Mouse (Mus musculus) forebrain, embryonic 10.5 days (tissue): ENCODE measurements at regions not wholly inside any gene's neighbourhood (a gene's known extent, or its start where the extent isn't known, plus 50 kb on each side); places are given as distances from the start of the nearest gene placed in this dataset.

ENCODE experiments used
- DNase-seq: peaks from one replicate; pipeline ENCODE4 v3.0.0-alpha.2; 2017; ENCODE audit warnings: low spot score; ENCODE audit errors: extremely low spot score
- H3K27ac ChIP-seq: fragments of 300-500 bp; sonication (generic); 2 replicates; pipeline ENCODE4 v1.5.1; 2016; ENCODE audit warnings: mild to moderate bottlenecking
- H3K27me3 ChIP-seq: fragments of 300-500 bp; sonication (generic); 2 replicates; pipeline ENCODE4 v1.6.1; 2016; ENCODE audit warnings: mild to moderate bottlenecking; ENCODE audit not compliant: poor library complexity, severe bottlenecking
- H3K36me3 ChIP-seq: fragments of 300-500 bp; sonication (generic); replicated peaks from 2 replicates; pipeline ENCODE4 v1.6.1; 2016; ENCODE audit warnings: mild to moderate bottlenecking, moderate library complexity
- H3K4me1 ChIP-seq: fragments of 300-500 bp; sonication (generic); 2 replicates; pipeline ENCODE4 v1.6.1; 2016
- H3K4me3 ChIP-seq: fragments of 300-500 bp; sonication (generic); 2 replicates; pipeline ENCODE4 v1.5.1; 2016; ENCODE audit warnings: mild to moderate bottlenecking, moderate library complexity
- H3K9me3 ChIP-seq: fragments of 300-500 bp; sonication (generic); 2 replicates; pipeline ENCODE4 v1.6.1; 2016; ENCODE audit warnings: mild to moderate bottlenecking, moderate library complexity
- WGBS: fragments of 180-500 bp; shearing (Covaris S2); methylation state at CpG from one replicate; pipeline ENCODE4 v1.1.7; 2016; 5-methylcytosine and 5-hydroxymethylcytosine counted together

DNA sequence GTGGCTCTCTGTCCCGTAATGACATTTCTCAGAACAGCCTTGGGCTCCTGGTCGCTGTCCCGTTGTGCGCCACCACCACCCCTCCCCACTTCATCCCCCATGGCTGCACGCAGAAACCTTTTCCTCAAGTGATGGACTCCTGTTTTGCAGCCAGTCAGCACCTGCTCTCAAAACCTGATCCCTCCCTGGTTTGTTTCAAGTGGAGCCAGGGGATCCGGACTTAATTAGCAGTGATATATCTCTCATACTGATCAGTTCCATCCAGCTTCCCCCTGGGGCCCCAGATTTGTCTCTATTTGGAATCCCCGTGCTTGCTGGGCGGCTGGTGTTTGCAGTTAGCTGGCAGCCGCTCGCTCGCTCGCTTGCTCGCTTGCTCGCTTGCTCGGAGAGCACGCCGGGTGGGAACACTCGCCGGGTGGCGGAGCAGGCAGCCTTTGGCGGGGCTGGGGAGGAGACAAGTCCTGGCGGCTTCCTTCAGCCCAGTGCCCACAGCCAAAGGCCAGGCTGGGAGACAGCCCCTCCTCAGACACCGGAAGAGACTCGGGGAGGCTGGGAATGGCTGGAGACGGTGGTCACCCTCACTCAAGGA lies 164.3 kb upstream of the Lef1 start:
- Histone ChIP-seq H3K27ac (peak overlapping the region; percentile 91), H3K36me3 (no peaks in the 10 kb centered on the region), H3K9me3 (no peaks in the 10 kb centered on the region), H3K4me1 (peaks cover 28% of the 10 kb centered on the region), H3K27me3 (0 out of 2 replicates have a peak, but pooled peaks cover 16% of the 10 kb centered on the region), H3K4me3 (peak overlapping the region; percentile 49)
- 1% methylated on average over 25 of the region's 25 CpGs for WGBS
- peak; percentile 71 for DNase-seq

DNA sequence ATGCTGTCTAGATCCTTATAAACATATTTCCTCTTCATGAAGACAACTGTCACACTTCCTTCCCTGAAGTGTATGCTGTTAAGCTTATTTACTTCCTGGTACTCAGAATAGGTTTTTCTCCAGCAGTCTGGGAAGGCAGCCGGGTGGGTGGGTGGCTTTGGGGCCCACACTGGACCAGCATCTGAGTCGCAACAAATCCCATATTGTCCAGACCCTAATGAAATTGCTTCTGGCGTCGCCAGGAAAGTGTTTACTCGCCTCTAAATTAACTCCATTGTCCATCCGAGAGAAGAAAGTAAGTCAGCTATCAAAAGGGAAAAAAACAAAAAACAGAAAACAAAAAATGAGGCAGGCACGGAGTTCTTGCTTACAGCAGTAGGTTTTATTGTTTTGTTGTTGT lies 164.9 kb upstream of the Lef1 start:
- Histone ChIP-seq H3K4me1 (peaks cover 28% of the 10 kb centered on the region), H3K27ac (peak overlapping the region; percentile 91), H3K4me3 (peak overlapping the region; percentile 49), H3K36me3 (no peaks in the 10 kb centered on the region), H3K27me3 (0 out of 2 replicates have a peak, but pooled peaks cover 16% of the 10 kb centered on the region), H3K9me3 (no peaks in the 10 kb centered on the region)
- 4% methylated on average over 7 of the region's 7 CpGs for WGBS
- DNase-seq: no peak

DNA sequence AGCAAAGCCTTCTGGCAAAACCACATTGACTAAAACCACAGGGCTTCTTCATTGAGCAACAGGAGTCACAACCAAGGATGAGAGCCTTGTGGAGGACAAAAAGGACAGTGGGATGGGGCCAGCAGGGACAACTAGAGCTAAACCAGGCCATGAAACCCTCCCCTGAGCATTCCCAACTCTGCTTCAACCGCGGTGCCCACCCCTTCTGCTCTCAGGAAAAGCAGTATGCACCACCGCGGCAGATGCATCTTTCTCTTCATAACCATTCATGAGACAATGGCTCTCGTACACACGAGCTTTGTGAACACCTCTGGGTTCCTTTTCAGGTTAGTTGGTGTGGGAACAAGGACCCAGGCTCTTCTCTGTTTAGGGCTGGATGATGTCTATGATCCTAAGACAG lies 166.0 kb upstream of the Lef1 start:
- Histone ChIP-seq H3K36me3 (no peaks in the 10 kb centered on the region), H3K9me3 (no peaks in the 10 kb centered on the region), H3K27me3 (0 out of 2 replicates have a peak, but pooled peaks cover 16% of the 10 kb centered on the region), H3K27ac (no peak overlapping the region), H3K4me1 (peaks cover 28% of the 10 kb centered on the region), H3K4me3 (no peak overlapping the region)
- 89% methylated on average over 6 of the region's 6 CpGs for WGBS
- DNase-seq: no peak

DNA sequence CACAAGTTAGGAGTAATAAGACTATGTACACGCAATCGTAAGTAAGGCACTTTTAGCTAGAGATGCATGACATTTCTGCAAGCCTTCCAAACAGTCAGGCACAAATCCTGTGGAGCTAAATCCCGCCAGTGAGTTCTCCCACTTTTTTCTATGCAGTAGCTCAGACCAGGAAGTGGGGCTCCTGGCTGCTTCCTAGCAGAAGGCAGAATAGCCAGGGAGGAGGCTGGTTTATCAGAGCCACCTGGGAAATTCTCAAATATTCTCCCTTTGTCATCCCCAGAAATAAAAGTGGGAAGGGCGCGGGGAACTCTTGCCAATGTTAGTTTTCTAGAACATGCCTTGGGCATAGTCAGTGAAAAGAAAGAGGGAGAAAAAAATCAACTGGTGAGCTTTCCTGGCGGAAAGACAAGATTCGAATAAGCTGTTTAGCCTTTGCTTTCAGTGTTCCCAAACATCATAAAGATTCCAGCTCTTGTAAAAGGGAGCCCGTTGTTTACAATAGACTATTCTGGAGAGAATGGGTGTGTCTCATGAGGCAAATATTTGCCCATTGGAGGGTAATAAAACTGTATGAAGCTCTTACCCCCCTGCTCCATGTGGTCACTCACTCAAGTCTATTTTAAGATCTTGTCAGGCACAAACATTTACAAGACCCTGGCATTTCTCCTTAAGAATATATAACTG lies 167.2 kb upstream of the Lef1 start:
- Histone ChIP-seq H3K4me1 (peaks cover 28% of the 10 kb centered on the region), H3K36me3 (no peaks in the 10 kb centered on the region), H3K9me3 (no peaks in the 10 kb centered on the region), H3K27me3 (0 out of 2 replicates have a peak, but pooled peaks cover 16% of the 10 kb centered on the region), H3K27ac (no peak overlapping the region), H3K4me3 (no peak overlapping the region)
- no peak for DNase-seq
- WGBS: 87% methylated on average over 8 of the region's 8 CpGs

DNA sequence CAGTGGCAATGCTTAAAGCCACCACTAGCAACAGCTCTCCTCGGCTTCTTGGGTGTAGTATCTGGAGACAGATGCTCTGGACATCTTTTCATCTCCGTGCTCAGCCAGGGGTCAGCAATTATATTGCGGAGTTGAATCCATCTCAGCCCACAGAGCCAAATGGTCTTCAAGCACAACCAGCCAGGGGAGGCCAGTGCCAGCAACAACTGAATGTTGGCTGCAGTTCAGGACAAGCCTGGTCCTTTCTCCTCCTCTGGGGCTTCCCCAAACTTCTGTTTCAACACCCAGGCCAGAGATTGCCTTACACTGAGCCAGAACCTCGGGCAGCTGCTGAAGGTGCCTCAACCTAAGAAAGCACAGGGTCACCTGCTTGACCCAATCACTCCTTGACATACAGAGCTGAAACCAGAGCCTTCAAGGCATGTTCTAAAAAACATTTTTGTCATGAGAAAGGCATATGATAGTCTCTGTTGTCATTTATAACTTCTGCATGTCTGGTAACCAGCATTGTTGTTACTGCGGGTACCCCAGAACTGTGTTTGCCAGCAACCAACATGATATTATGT lies 169.9 kb upstream of the Lef1 start:
- Histone ChIP-seq H3K27ac (no peak overlapping the region), H3K27me3 (peaks cover 13% of the 10 kb centered on the region; the same call in 1 of the 2 replicates), H3K36me3 (no peaks in the 10 kb centered on the region), H3K9me3 (no peaks in the 10 kb centered on the region), H3K4me3 (no peak overlapping the region), H3K4me1 (peaks cover 25% of the 10 kb centered on the region)
- WGBS: 86% methylated on average over 5 of the region's 5 CpGs
- DNase-seq: no peak

DNA sequence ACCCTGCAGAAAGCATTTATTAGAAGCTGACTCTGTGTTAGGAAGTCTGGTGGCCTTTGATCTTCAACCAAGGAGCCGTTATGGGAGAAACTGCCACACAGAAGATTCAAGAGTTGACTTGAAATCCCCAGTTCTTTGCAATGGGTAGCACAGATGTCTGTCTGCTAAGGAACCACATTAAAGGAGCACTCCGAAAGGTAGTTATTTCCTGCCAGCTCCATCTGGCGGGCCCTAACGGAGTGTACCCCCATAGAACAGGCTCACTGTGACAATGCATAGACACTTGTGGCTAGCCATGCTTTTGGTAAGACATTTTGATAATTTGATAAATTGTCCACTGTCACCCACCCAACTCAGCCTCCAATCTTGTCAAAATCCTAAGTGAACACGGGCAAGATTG lies 173.3 kb upstream of the Lef1 start:
- Histone ChIP-seq H3K27me3 (peaks cover 12% of the 10 kb centered on the region; the same call in 1 of the 2 replicates), H3K4me3 (no peak overlapping the region), H3K4me1 (peaks cover 19% of the 10 kb centered on the region), H3K27ac (no peak overlapping the region), H3K36me3 (no peaks in the 10 kb centered on the region), H3K9me3 (no peaks in the 10 kb centered on the region)
- WGBS: 82% methylated on average over 5 of the region's 5 CpGs
- no peak for DNase-seq

DNA sequence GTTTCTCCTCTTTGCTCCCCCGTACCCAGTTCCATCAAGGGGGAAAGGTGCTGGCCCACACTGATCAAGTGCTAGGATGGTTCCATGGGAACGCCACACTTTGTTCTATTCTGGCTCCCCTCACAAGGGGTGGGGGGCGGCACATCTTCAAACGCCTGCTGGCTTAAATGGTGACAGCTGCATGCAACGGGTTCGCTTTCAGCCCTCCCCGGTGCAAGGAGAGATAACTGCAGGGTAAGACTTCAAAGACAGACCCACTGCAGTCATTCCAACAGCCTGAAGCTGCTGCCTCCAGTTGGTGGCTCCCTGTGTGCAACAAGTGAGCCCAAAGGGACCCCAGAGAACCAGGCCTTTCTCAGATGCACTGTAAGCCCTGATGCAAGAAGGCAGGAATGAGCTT lies 173.9 kb upstream of the Lef1 start:
- WGBS: 46% methylated on average over 7 of the region's 7 CpGs
- H3K4me1 ChIP-seq: peaks cover 19% of the 10 kb centered on the region
- H3K4me3 ChIP-seq: no peak overlapping the region
- H3K36me3 ChIP-seq: no peaks in the 10 kb centered on the region
- 0 out of 2 replicates have a peak overlapping the region, but pooled peaks have one; percentile 31 for H3K27ac ChIP-seq
- H3K9me3 ChIP-seq: no peaks in the 10 kb centered on the region
- DNase-seq: no peak
- peaks cover 12% of the 10 kb centered on the region; the same call in 1 of the 2 replicates for H3K27me3 ChIP-seq

DNA sequence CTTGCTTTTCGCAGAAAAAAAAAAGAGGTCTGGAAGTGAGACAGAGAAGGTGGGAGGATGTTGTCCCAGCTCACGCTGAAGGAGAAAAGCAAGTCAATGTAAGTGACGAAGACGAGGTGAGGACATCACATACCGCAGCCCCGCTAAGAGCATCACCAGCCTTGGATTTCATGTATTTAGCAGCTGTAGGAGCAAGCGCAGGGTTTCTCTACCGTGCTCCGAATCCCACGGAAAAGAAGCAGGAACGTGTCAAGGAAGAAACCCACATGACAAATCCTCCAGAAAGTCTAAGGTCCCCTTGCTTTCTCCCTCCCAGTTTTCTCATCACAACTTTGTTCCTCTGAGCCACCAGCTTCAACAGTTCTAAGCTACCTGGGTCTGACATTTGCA lies 174.3 kb upstream of the Lef1 start:
- H3K27ac ChIP-seq: peak overlapping the region; percentile 31; the same call in 1 of the 2 replicates
- no peak for DNase-seq
- H3K9me3 ChIP-seq: no peaks in the 10 kb centered on the region
- no peaks in the 10 kb centered on the region for H3K36me3 ChIP-seq
- peaks cover 19% of the 10 kb centered on the region for H3K4me1 ChIP-seq
- no peak overlapping the region for H3K4me3 ChIP-seq
- H3K27me3 ChIP-seq: peaks cover 12% of the 10 kb centered on the region; the same call in 1 of the 2 replicates
- 85% methylated on average over 11 of the region's 11 CpGs for WGBS

DNA sequence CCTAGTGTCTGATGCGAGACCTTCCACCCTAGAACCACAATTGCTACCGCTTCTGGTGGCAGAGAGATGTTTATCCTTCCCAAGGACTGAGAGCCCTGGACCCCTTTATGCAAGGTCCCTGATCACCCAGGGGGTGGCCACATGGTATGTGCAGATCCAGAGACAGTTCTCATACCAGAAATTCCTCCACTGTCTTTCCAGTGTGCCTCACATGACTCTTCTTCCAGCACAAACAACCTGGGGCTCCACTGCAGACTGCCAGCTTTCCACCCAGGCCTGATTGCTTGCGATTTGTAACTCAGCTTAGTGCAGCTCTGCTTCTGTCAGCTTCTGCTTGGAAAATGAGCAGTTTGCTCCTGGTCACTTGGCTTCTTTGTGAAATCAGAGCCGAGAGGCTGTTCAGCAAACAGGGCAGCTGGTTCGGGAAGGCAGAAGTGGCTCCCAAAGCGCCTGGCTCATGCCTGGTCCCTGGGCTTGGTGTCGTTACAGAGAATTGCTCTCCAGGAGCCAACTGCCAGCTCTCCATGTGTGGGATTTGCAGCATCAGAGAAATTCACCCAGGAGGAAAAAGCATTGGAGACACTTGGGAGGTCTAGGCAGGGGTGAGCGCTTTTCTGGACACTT lies 174.9 kb upstream of the Lef1 start:
- Histone ChIP-seq H3K36me3 (no peaks in the 10 kb centered on the region), H3K27me3 (peaks cover 12% of the 10 kb centered on the region; the same call in 1 of the 2 replicates), H3K9me3 (no peaks in the 10 kb centered on the region), H3K4me3 (no peak overlapping the region), H3K27ac (peak overlapping the region; percentile 31; the same call in 1 of the 2 replicates), H3K4me1 (peaks cover 19% of the 10 kb centered on the region)
- WGBS: 68% methylated on average over 8 of the region's 8 CpGs
- DNase-seq: no peak

DNA sequence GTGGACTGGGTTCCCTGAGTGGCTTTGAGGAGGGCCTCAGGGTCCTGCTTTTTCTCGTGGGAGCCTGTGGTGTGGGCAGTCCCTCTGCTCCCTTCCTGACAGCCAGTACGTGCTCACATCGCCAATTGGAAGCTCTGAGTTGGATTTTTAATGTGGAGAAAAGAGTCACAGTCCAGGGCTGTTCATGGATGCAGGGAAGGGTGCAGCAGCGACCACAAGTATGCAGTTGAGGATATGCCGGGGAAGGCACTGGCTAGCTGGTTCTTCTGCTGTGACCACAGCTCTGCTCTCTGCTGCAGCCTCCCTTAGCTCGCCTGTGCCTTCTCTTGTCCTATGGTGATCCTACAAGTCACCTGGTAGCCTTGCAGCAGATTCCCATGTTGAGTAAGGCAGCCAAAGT lies 177.5 kb upstream of the Lef1 start:
- no peak for DNase-seq
- Histone ChIP-seq H3K27ac (no peak overlapping the region), H3K4me1 (peaks cover 19% of the 10 kb centered on the region), H3K4me3 (no peak overlapping the region), H3K36me3 (no peaks in the 10 kb centered on the region), H3K9me3 (no peaks in the 10 kb centered on the region), H3K27me3 (peaks cover 12% of the 10 kb centered on the region; the same call in 1 of the 2 replicates)
- whole genome bisulfite sequencing: 73% methylated on average over 6 of the region's 6 CpGs

DNA sequence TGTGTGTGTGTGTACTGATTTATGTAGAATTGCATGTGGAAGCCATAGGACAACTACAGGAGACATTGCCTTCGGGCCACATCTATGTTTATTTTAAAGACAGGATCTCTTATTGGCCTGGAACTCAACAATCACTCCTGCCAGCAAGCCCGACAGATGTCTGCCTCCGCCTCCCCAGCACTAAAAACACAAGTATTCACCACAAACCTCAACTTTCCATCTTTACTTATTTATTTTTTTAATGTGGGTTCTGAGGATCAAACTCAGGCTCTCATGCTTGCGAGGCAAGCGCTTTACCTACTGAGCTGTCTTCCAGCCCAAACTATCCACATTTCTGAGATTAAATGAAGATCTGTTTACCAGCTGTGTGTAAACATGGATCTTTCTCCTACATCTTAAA lies 178.0 kb upstream of the Lef1 start:
- H3K27ac ChIP-seq: no peak overlapping the region
- DNase-seq: no peak
- H3K4me3 ChIP-seq: no peak overlapping the region
- H3K27me3 ChIP-seq: peaks cover 12% of the 10 kb centered on the region; the same call in 1 of the 2 replicates
- no peaks in the 10 kb centered on the region for H3K9me3 ChIP-seq
- H3K4me1 ChIP-seq: peaks cover 19% of the 10 kb centered on the region
- no peaks in the 10 kb centered on the region for H3K36me3 ChIP-seq
- 95% methylated on average over 5 of the region's 5 CpGs for WGBS

DNA sequence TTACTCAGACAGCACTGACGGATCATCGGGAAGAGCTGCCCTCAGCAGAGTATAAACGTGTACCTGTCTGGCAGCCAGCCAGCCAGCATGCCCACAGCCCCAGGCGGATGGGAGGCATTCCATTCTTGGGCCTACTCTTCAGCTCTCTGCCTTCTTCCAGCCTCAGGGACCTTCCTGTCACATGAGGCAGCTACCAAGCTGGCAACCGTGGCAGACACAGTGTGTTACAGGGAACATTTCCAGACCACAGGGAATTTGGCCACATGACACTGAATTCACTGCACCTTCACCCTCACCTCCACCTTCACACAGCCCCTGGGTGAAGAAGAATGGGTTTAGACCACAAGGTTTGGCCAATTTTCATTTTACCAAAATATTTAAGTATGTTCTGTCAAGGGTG lies 185.3 kb upstream of the Lef1 start:
- WGBS: 81% methylated on average over 5 of the region's 5 CpGs
- H3K4me1 ChIP-seq: peaks cover 30% of the 10 kb centered on the region
- H3K27me3 ChIP-seq: peaks cover 32% of the 10 kb centered on the region
- DNase-seq: no peak
- H3K4me3 ChIP-seq: no peak overlapping the region
- no peaks in the 10 kb centered on the region for H3K9me3 ChIP-seq
- H3K36me3 ChIP-seq: no peaks in the 10 kb centered on the region
- H3K27ac ChIP-seq: no peak overlapping the region

DNA sequence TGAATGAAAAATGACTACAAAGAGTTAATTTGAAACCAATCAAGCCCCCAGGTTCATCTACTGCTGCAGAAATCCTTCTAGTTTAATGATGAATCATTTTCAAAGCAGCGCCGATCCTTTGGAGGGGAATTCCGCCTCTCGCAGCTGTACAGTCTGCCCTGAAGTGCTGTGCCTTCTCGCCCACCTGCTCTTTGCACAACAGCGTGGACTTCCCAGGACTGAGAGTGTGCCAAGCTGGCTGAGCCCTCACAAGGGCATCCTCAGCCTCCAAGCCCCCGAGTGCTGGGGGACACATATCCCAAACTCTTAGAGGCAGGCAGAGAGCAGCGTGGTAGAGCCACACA lies 186.7 kb upstream of the Lef1 start:
- WGBS: 51% methylated on average over 8 of the region's 8 CpGs

More for the DNA sequence above, 186.7 kb upstream of the Lef1 start:
- Histone ChIP-seq H3K4me3 (peak overlapping the region; percentile 39), H3K36me3 (no peaks in the 10 kb centered on the region), H3K4me1 (peaks cover 30% of the 10 kb centered on the region), H3K27me3 (peaks cover 32% of the 10 kb centered on the region), H3K9me3 (no peaks in the 10 kb centered on the region), H3K27ac (peak overlapping the region; percentile 74)
- no peak for DNase-seq
